8 mouse cellular contexts compared by ENCODE assay signal in the genomic region with DNA sequence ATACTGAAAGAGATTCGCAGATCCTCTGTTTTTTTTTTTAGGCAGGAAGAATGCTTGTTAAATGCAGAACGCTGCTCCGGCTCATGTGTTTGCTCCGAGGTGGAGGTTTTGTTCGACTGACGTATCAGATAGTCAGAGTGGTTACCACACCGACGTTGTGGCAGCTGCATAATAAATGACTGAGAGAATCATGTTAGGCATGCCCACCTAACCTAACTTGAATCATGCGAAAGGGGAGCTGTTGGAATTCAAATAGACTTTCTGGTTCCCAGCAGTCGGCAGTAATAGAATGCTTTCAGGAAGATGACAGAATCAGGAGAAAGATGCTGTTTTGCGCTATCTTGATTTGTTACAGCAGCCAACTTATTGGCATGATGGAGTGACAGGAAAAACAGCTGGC.
A peak's percentile ranks its signal among the peaks of the same experiment; 100 is the strongest.
DNase-seq lines count a peak whose midpoint lies in the region; ATAC-seq lines count a peak whose summit lies in the region.
"Had no signal": no experiment of that assay in that cellular context is flagged by ENCODE, and none has a peak within 500 bp of the region (broad histone marks: within the 10 kb centered on the region; RNA-seq: fewer than 3 reads in every experiment).

No protein-coding gene starts in this region.

- ATAC-seq in hindbrain, embryonic 14.5 days (ENCODE audit: low FRiP score), result peak; percentile 43; the same call in 1 of the 2 replicates

- H3K4me3 ChIP-seq in hindbrain, embryonic 14.5 days (replicated peaks; ENCODE audit: low read length), result peak overlapping the region; percentile 26
- H3K4me3 ChIP-seq: liver, embryonic 13.5 days had no signal

- DNase-seq in 3134 (ENCODE audit: extremely low read depth, insufficient read length, low spot score), result peak; percentile 5
- DNase-seq in brain, adult 2 months (ENCODE audit: low read depth, low spot score), result peak; percentile 69
- DNase-seq in hindbrain, embryonic 14.5 days (ENCODE audit: low spot score), result peak; percentile 44
- peak; percentile 21 for DNase-seq in mesoderm, embryonic 11.5 days (ENCODE audit: low read depth, low spot score)
- no peak for DNase-seq in ovary, postnatal 10 days (ENCODE audit: low spot score)
- DNase-seq in cerebellum, postnatal 36 days, result no peak
- no peak for DNase-seq in liver
- DNase-seq: liver, embryonic 13.5 days had no signal

- WGBS in hindbrain, embryonic 14.5 days, result 26% methylated on average over 11 of the region's 11 CpGs

- H3K4me1 ChIP-seq in hindbrain, embryonic 14.5 days (replicated peaks; ENCODE audit: control insufficient read depth, insufficient read depth, low read length), result no peaks in the 10 kb centered on the region
- H3K4me1 ChIP-seq: liver, embryonic 13.5 days had no signal

- H3K4me2 ChIP-seq in hindbrain, embryonic 14.5 days (replicated peaks), result peak overlapping the region; percentile 48
- H3K4me2 ChIP-seq: liver, embryonic 13.5 days had no signal

- no peaks in the 10 kb centered on the region for H3K36me3 ChIP-seq in hindbrain, embryonic 14.5 days (replicated peaks; ENCODE audit: control insufficient read depth, insufficient read depth)
- H3K36me3 ChIP-seq: liver, embryonic 13.5 days had no signal

- H3K27ac ChIP-seq in hindbrain, embryonic 14.5 days, result no peak overlapping the region
- H3K27ac ChIP-seq: liver, embryonic 13.5 days had no signal

- no peaks in the 10 kb centered on the region for H3K27me3 ChIP-seq in hindbrain, embryonic 14.5 days (ENCODE audit: control insufficient read depth, insufficient read depth, low read length)
- H3K27me3 ChIP-seq: liver, embryonic 13.5 days had no signal

- H3K9me3 ChIP-seq in hindbrain, embryonic 14.5 days (ENCODE audit: control insufficient read depth, low read length), result no peaks in the 10 kb centered on the region
- H3K9me3 ChIP-seq: liver, embryonic 13.5 days had no signal

- peak overlapping the region; percentile 45 for H3K9ac ChIP-seq in hindbrain, embryonic 14.5 days
- H3K9ac ChIP-seq: liver, embryonic 13.5 days had no signal

Comparison
In these comparisons a context has a peak if more than half of its experiments do, and no peak if none do; other contexts are left out.
1. DNase-seq: peak in 3134 (single experiment), brain, adult 2 months (single experiment), hindbrain, embryonic 14.5 days (single experiment) and mesoderm, embryonic 11.5 days (single experiment); none in ovary, postnatal 10 days (single experiment), cerebellum, postnatal 36 days (0 of 2) and liver (single experiment).